Mouse (Mus musculus): ENCODE results near the gene Tnfsf4.

The Tnfsf4 gene

DNA sequence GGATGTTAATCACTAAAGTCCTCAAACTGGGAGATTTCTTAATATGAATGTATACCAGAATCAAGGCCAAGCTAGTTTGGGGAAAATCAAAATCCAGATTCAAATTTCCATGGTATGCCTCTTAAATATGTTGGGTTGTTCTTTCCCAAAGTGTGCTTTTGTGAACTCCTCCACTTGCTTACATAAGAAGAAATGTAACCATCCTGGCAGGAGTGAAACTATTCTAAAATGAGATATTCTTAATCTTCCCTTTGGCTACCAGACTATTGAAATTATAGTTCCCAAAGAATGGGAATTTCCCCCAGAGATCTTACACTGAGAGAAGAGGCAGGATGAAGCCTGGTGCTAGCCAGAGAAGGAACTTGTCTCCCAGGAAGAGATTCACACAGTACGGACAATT, 57.0 kb downstream of the Tnfsf4 start:
- DNase-seq (ENCODE audit: extremely low spot score): no peak

DNA sequence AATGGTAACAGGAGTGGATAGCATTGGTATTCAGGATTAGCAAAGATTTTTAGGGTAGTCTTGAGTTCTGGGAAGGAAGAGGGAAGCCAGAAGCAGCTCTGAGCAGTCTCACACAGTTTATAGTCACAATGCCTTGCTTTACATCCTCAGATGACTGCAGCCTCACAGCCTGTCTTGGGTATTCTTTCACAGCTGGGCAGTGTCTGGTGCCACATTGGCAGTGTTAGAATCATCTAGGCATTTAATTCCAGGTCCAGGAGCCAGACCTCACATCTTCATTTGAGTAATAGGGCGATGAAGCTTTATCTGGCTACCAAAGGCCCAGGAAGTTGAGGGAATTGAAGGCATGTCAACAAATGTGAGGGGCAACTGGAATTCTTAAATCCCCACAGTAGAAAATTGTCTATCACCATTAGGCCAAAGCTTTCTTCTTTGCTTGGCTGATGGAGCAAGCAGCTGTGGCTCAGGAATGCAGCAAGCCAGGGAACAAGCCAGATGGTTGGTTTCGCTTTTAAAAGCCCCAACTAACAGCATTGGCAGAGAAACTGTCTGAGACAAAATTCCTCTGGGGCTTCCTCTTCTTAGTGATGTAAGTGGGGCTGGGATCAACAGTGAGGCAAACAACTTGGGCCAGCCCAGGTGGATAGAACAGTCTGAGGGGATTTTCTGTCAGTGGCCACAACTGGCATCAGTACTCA, 68.3 kb downstream of the Tnfsf4 start:
- no peak for DNase-seq (ENCODE audit: extremely low spot score)
